Mouse (Mus musculus): Measurements from ENCODE around the gene Sema4g. TPM values are rescaled to one million over a fixed set of nuclear protein-coding genes. Genes with fewer than 3 reads are reported as not detected.
A peak's percentile ranks its signal among the peaks of the same experiment; 100 is the strongest.

Sema4g gene
- polyA plus RNA-seq, 1 experiment from 2014 or later = 17.6 TPM

DNA sequence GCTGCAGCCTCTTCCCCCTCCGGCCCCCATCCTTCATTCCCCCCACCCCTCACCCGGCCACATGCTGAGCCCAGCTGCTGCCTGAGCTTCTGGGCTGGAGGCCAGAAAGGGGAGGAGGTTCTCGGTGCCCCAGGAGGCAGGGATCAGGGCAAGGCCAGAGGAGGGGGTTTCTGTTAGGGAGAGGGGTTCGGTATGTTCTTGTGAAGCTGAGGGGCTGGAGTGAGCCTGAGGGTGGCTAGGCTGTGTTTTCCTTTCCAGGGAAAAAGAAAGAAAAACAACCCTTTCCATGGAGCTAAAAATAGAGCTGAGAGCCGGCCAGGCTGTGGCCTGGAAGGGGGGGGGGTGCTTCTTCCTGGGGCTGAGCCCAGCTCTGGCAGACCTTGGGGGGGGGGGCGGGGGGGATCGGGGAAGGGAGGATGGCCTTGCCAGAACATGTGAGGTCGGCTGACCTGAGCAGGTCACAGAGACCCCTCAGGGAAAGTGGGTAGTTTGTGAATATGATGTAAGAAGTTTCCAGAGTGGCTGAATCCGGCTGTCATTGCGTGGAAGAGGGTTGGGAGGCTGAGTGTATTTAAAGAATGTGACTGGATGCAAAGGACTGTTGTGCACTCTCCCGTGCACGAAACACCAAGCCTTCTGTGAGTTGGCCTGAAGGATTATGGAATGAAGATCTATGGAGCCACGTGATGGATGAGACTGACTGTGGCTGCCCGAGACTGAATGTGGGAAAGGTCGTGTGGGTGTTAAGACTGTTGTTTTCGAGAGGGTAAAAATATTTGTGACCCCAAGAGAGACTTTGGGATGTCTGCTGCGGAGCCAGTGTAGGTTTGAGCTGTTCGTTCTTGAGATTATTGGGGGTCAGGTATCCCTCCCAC is 27.7 kb downstream of the Sema4g start:
- H3K27ac ChIP-seq (replicated peaks; ENCODE audit: low read depth, low read length) = peak overlapping the region; percentile 95
- no peaks in the 10 kb centered on the region for H3K9me3 ChIP-seq (ENCODE audit: control insufficient read depth, low read length)
- H3K36me3 ChIP-seq (ENCODE audit: control insufficient read depth, insufficient read depth, low read length) = peaks cover 8% of the 10 kb centered on the region
- H3K9ac ChIP-seq (replicated peaks; ENCODE audit: low read length) = peak overlapping the region; percentile 75
- H3K4me2 ChIP-seq (ENCODE audit: low read length) = peak overlapping the region; percentile 90
- peak overlapping the region; percentile 63 for H3K4me3 ChIP-seq (replicated peaks; ENCODE audit: low read depth, low read length)
- ATAC-seq (ENCODE audit: low FRiP score, low TSS enrichment) (peak; percentile 32; the same call in 1 of the 2 replicates), DNase-seq (peak; percentile 81)
- H3K27me3 ChIP-seq (ENCODE audit: control insufficient read depth, insufficient read depth, low read length) = no peaks in the 10 kb centered on the region
- 1% methylated on average over 18 of the region's 18 CpGs for WGBS
- peaks cover 51% of the 10 kb centered on the region for H3K4me1 ChIP-seq (ENCODE audit: control insufficient read depth, insufficient read depth, low read length)

DNA sequence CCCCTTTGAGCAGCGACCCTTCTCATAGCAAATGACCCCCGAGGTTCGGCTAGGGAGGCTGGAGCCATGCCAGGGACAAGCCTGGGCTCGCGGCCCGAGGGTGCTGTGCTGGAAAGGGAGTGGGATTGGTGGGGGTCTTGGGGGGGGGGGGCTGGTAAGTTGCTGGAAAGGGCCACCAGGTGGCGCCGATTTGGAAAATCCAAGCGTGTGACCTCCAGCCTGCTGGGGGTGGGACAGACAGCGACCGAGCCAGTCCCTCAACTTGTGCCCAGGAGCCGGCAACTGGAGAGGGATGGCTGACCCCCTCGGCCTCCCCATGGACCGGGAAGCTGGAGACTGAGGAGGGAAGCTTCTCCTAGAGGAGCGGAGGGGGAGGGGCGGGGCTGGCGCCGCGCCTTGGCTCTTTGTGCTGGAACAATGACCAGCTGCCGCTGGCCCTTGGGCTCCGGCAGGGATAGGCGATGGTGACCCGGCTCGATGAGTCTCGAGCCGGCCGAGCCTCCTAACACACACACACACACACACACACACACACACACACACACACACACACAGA is 28.4 kb downstream of the Sema4g start:
- Histone ChIP-seq H3K27me3 (ENCODE audit: control insufficient read depth, insufficient read depth, low read length) (no peaks in the 10 kb centered on the region), H3K9me3 (ENCODE audit: control insufficient read depth, low read length) (no peaks in the 10 kb centered on the region), H3K4me2 (ENCODE audit: low read length) (peak overlapping the region; percentile 90), H3K4me3 (replicated peaks; ENCODE audit: low read depth, low read length) (peak overlapping the region; percentile 63), H3K27ac (replicated peaks; ENCODE audit: low read depth, low read length) (peak overlapping the region; percentile 95), H3K36me3 (ENCODE audit: control insufficient read depth, insufficient read depth, low read length) (peaks cover 4% of the 10 kb centered on the region), H3K4me1 (ENCODE audit: control insufficient read depth, insufficient read depth, low read length) (peaks cover 51% of the 10 kb centered on the region), H3K9ac (replicated peaks; ENCODE audit: low read length) (peak overlapping the region; percentile 75)
- peak; percentile 90 for DNase-seq
- WGBS = under 1% methylated on average over 27 of the region's 27 CpGs
- peak; percentile 63 for ATAC-seq (ENCODE audit: low FRiP score, low TSS enrichment)

DNA sequence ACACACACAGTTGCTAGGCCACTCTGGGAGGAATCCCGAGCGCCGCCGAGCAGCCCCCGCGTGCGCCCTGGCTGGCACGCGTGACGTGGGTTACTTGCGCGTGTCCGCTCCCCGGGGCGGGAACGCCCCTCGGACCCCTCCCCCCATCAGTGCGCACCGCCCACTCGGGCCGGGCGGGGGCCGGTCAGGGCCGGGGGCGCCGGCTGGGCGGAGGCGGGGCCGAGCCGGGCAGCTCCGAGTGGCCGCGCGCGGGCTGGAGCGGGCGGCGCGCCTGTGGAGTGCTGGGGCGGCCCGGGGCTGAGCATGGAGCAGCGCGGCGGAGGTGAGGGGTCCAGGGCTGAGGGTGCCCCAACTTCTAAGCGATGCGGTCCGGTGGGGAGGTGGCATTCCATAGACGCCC is 29.0 kb downstream of the Sema4g start:
- peak; percentile 91 for DNase-seq
- Histone ChIP-seq H3K4me1 (ENCODE audit: control insufficient read depth, insufficient read depth, low read length) (peaks cover 51% of the 10 kb centered on the region), H3K9ac (replicated peaks; ENCODE audit: low read length) (peak overlapping the region; percentile 75), H3K27ac (replicated peaks; ENCODE audit: low read depth, low read length) (peak overlapping the region; percentile 95), H3K36me3 (ENCODE audit: control insufficient read depth, insufficient read depth, low read length) (peaks cover 4% of the 10 kb centered on the region), H3K27me3 (ENCODE audit: control insufficient read depth, insufficient read depth, low read length) (no peaks in the 10 kb centered on the region), H3K4me2 (ENCODE audit: low read length) (peak overlapping the region; percentile 90), H3K4me3 (replicated peaks; ENCODE audit: low read depth, low read length) (peak overlapping the region; percentile 63), H3K9me3 (ENCODE audit: control insufficient read depth, low read length) (no peaks in the 10 kb centered on the region)
- ATAC-seq (ENCODE audit: low FRiP score, low TSS enrichment) = peak; percentile 71
- under 1% methylated on average over 46 of the region's 48 CpGs for WGBS

DNA sequence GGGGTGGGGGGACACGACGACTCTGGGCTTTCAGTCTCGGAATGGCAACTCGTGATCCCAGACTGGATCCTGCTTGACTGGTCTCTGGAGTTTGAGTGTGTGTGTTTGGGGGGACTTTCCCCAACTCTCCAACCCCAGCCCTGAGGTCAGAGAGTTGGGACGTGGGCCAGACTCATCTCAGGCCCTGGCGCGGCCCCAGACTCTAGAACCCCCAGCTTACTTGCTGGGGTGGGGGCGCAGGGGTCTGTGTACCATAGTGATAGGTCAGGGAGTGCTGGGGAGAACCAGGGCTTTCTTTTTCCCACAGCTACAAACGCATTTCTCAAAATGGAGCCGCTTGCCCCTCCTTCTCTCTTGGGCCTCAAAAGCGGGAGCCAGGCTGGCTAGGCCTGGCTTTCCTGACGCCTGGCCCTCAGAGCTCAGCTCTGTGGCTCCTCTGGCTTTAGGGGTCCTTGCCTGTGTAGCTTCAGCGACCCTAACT is 29.5 kb downstream of the Sema4g start:
- H3K4me2 ChIP-seq (ENCODE audit: low read length) = peak overlapping the region; percentile 90
- H3K9me3 ChIP-seq (ENCODE audit: control insufficient read depth, low read length) = no peaks in the 10 kb centered on the region
- ATAC-seq (ENCODE audit: low FRiP score, low TSS enrichment) = peak; percentile 2; the same call in 1 of the 2 replicates
- H3K27me3 ChIP-seq (ENCODE audit: control insufficient read depth, insufficient read depth, low read length) = no peaks in the 10 kb centered on the region
- WGBS = under 1% methylated on average over 13 of the region's 13 CpGs
- H3K27ac ChIP-seq (replicated peaks; ENCODE audit: low read depth, low read length) = peak overlapping the region; percentile 95
- DNase-seq = peak; percentile 57
- peaks cover 6% of the 10 kb centered on the region for H3K36me3 ChIP-seq (ENCODE audit: control insufficient read depth, insufficient read depth, low read length)
- H3K4me3 ChIP-seq (replicated peaks; ENCODE audit: low read depth, low read length) = peak overlapping the region; percentile 63
- peaks cover 51% of the 10 kb centered on the region for H3K4me1 ChIP-seq (ENCODE audit: control insufficient read depth, insufficient read depth, low read length)
- H3K9ac ChIP-seq (replicated peaks; ENCODE audit: low read length) = peak overlapping the region; percentile 75

DNA sequence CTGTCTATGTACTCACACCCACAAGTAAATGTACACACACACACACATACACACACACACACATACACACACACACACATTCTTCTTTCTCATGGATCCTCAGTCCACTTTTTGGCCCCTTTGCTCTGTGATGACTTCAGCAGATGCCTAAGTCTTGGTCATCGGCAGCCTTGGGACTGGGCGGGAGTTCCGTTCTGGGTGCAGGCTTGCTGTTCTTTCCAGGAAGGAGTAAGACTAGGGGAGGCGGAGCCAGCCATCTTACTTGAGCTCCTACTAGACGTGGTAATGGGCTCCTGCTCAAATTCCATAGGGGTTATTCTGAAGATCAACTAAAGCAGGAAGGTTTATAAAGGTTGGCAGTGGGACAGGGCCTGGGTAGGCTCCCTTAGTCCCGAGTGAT is 31.4 kb downstream of the Sema4g start:
- Histone ChIP-seq H3K9ac (replicated peaks; ENCODE audit: low read length) (peak overlapping the region; percentile 37; the same call in 1 of the 2 replicates), H3K27ac (replicated peaks; ENCODE audit: low read depth, low read length) (no peak overlapping the region), H3K4me2 (ENCODE audit: low read length) (0 out of 2 replicates have a peak overlapping the region, but pooled peaks have one; percentile 6), H3K9me3 (ENCODE audit: control insufficient read depth, low read length) (no peaks in the 10 kb centered on the region), H3K36me3 (ENCODE audit: control insufficient read depth, insufficient read depth, low read length) (peaks cover 22% of the 10 kb centered on the region), H3K4me3 (replicated peaks; ENCODE audit: low read depth, low read length) (no peak overlapping the region), H3K27me3 (ENCODE audit: control insufficient read depth, insufficient read depth, low read length) (no peaks in the 10 kb centered on the region), H3K4me1 (ENCODE audit: control insufficient read depth, insufficient read depth, low read length) (peaks cover 45% of the 10 kb centered on the region)
- DNase-seq (no peak), ATAC-seq (ENCODE audit: low FRiP score, low TSS enrichment) (no peak)
- 74% methylated on average over 6 of the region's 6 CpGs for WGBS

DNA sequence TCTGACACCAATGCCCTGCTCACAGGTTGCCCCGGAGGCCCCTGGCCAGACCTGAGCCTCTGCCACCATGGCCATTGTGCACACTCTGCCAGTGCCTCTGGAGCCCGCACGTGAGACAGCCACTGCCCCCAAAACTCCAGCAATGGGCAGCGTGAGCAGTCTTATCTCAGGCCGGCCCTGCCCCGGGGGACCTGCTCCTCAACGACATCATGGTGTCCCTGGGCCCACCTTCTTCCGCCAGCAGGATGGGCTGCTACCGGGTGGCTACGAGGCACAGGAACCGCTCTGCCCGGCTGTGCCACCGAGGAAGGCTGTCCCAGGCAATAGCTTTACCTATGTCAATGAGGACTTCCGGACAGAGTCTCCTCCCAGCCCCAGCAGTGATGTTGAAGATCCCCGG is 32.5 kb downstream of the Sema4g start:
- Histone ChIP-seq H3K4me2 (ENCODE audit: low read length) (peak overlapping the region; percentile 9; the same call in 1 of the 2 replicates), H3K4me3 (replicated peaks; ENCODE audit: low read depth, low read length) (no peak overlapping the region), H3K9me3 (ENCODE audit: control insufficient read depth, low read length) (no peaks in the 10 kb centered on the region), H3K36me3 (ENCODE audit: control insufficient read depth, insufficient read depth, low read length) (peaks cover 32% of the 10 kb centered on the region), H3K27me3 (ENCODE audit: control insufficient read depth, insufficient read depth, low read length) (no peaks in the 10 kb centered on the region), H3K9ac (replicated peaks; ENCODE audit: low read length) (peak overlapping the region; percentile 37; the same call in 1 of the 2 replicates), H3K27ac (replicated peaks; ENCODE audit: low read depth, low read length) (no peak overlapping the region), H3K4me1 (ENCODE audit: control insufficient read depth, insufficient read depth, low read length) (peaks cover 35% of the 10 kb centered on the region)
- DNase-seq (no peak), ATAC-seq (ENCODE audit: low FRiP score, low TSS enrichment) (no peak)
- WGBS = 86% methylated on average over 15 of the region's 15 CpGs

DNA sequence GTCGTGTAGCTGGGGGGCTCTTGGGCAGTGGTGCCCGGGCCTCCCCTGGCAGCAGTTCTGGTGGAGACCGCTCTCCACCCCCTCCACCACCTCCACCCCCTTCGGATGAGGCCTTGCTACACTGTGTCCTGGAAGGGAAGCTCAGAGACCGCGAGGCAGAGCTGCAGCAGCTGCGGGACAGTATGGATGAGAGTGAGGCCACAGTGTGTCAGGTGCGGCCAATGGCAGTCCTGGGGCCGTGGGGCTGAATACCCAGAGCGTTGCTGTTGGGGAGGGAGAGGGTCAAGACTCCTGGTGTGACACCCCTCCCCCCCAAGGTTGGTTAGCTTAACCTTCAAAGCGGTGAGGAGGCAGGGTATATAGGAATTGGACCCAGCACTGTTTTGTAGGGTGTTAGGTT is 35.1 kb downstream of the Sema4g start:
- Histone ChIP-seq H3K27ac (replicated peaks; ENCODE audit: low read depth, low read length) (no peak overlapping the region), H3K4me2 (ENCODE audit: low read length) (no peak overlapping the region), H3K4me1 (ENCODE audit: control insufficient read depth, insufficient read depth, low read length) (peaks cover 18% of the 10 kb centered on the region), H3K4me3 (replicated peaks; ENCODE audit: low read depth, low read length) (no peak overlapping the region), H3K36me3 (ENCODE audit: control insufficient read depth, insufficient read depth, low read length) (peaks cover 51% of the 10 kb centered on the region), H3K27me3 (ENCODE audit: control insufficient read depth, insufficient read depth, low read length) (no peaks in the 10 kb centered on the region), H3K9me3 (ENCODE audit: control insufficient read depth, low read length) (no peaks in the 10 kb centered on the region), H3K9ac (replicated peaks; ENCODE audit: low read length) (no peak overlapping the region)
- ATAC-seq (ENCODE audit: low FRiP score, low TSS enrichment) = no peak
- 87% methylated on average over 11 of the region's 11 CpGs for WGBS
- DNase-seq = no peak

DNA sequence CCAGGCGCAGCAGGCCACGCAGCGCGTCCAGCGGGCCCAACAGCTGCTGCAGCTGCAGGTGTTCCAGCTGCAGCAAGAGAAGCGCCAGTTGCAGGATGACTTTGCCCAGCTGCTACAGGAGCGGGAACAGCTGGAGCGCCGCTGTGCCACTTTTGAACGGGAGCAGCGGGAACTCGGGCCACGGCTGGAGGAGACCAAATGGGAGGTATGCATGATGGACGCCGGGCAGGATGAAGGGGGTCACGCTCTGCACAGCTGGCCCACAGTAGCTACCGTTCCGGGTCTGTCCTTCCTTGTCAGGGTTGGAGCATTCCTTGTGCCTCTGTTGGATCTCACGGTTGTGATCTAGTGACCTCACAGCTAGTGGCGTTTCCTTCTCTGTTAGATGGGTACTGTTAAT is 35.9 kb downstream of the Sema4g start:
- H3K9ac ChIP-seq (replicated peaks; ENCODE audit: low read length) = no peak overlapping the region
- no peak for ATAC-seq (ENCODE audit: low FRiP score, low TSS enrichment)
- peaks cover 51% of the 10 kb centered on the region for H3K36me3 ChIP-seq (ENCODE audit: control insufficient read depth, insufficient read depth, low read length)
- no peak overlapping the region for H3K4me3 ChIP-seq (replicated peaks; ENCODE audit: low read depth, low read length)
- H3K27me3 ChIP-seq (ENCODE audit: control insufficient read depth, insufficient read depth, low read length) = no peaks in the 10 kb centered on the region
- 90% methylated on average over 20 of the region's 20 CpGs for WGBS
- peaks cover 12% of the 10 kb centered on the region for H3K4me1 ChIP-seq (ENCODE audit: control insufficient read depth, insufficient read depth, low read length)
- H3K9me3 ChIP-seq (ENCODE audit: control insufficient read depth, low read length) = no peaks in the 10 kb centered on the region
- no peak overlapping the region for H3K4me2 ChIP-seq (ENCODE audit: low read length)
- no peak for DNase-seq
- H3K27ac ChIP-seq (replicated peaks; ENCODE audit: low read depth, low read length) = no peak overlapping the region
